Mouse (Mus musculus) lung, embryonic 15.5 days (tissue): ENCODE results near the gene Ss18l2. TPM values are rescaled to one million over a fixed set of nuclear protein-coding genes. Genes with fewer than 3 reads are reported as not detected.
A peak's percentile ranks its signal among the peaks of the same experiment; 100 is the strongest.

Experiments
- ATAC-seq: fragments of 200-750 bp; cut with Nextera tagmentation; 2 replicates; pipeline ENCODE4 v1.8.0; 2017; ENCODE audit warnings: moderate number of reproducible peaks, borderline replicate concordance; ENCODE audit not compliant: low FRiP score, low TSS enrichment; ENCODE audit errors: extremely low read depth
- H3K27ac ChIP-seq: fragments of 300-500 bp; sonication (generic); 2 replicates; pipeline ENCODE4 v1.5.1; 2015; ENCODE audit warnings: moderate library complexity, mild to moderate bottlenecking, inconsistent platforms
- H3K27me3 ChIP-seq: fragments of 300-500 bp; sonication (generic); 2 replicates; pipeline ENCODE4 v1.6.1; 2015; ENCODE audit warnings: inconsistent platforms
- H3K36me3 ChIP-seq: fragments of 300-500 bp; sonication (generic); 2 replicates; pipeline ENCODE4 v1.6.1; 2015; ENCODE audit warnings: inconsistent platforms
- H3K4me1 ChIP-seq: fragments of 300-500 bp; sonication (generic); 2 replicates; pipeline ENCODE4 v1.6.1; 2015; ENCODE audit warnings: inconsistent platforms
- H3K4me2 ChIP-seq: fragments of 300-500 bp; sonication (generic); 2 replicates; pipeline ENCODE4 v1.6.1; 2015; ENCODE audit warnings: inconsistent platforms, mild to moderate bottlenecking, moderate library complexity
- H3K4me3 ChIP-seq: fragments of 300-500 bp; sonication (generic); 2 replicates; pipeline ENCODE4 v1.5.1; 2015; ENCODE audit warnings: mild to moderate bottlenecking, inconsistent platforms
- H3K9ac ChIP-seq: fragments of 300-500 bp; sonication (generic); 2 replicates; pipeline ENCODE4 v1.6.1; 2015; ENCODE audit warnings: inconsistent platforms
- H3K9me3 ChIP-seq: fragments of 300-500 bp; sonication (generic); 2 replicates; pipeline ENCODE4 v1.6.1; 2016; ENCODE audit warnings: inconsistent platforms
- WGBS: fragments of 180-500 bp; shearing (Covaris S2); methylation state at CpG from one replicate; pipeline ENCODE4 v1.1.7; 2015; 5-methylcytosine and 5-hydroxymethylcytosine counted together
- polyA plus RNA-seq: library from polyadenylated mRNA; unstranded; fragments of >200 nt; fragmentation: Nextera tagmentation; extraction: Ambion mirVana; gene quantifications from 2 replicates; pipeline ENCODE4 v1.2.1, GENCODE M21; 2015

Ss18l2 gene
- polyA plus RNA-seq, result 96.0 and 101 TPM in 2 replicates

GRCm38 (mm10) chr9:121709898-121710583, at the start of gene Ss18l2:
Gene Ss18l2, plus strand, starts transcription at chr9:121710329.
- no peaks in the 10 kb centered on the region for H3K9me3 ChIP-seq
- H3K36me3 ChIP-seq, result peaks cover 13% of the 10 kb centered on the region; the same call in 1 of the 2 replicates
- H3K4me3 ChIP-seq, result peak within 1 kb of the TSS; percentile 84
- H3K4me2 ChIP-seq, result peak within 1 kb of the TSS; percentile 61
- ATAC-seq, result peak; percentile 99
- peak within 1 kb of the TSS; percentile 91 for H3K9ac ChIP-seq
- H3K27ac ChIP-seq, result peak within 1 kb of the TSS; percentile 94
- H3K27me3 ChIP-seq, result no peaks in the 10 kb centered on the region
- H3K4me1 ChIP-seq, result peaks cover 26% of the 10 kb centered on the region
- WGBS, result 3% methylated on average over 37 of the region's 37 CpGs

GRCm38 (mm10) chr9:121663467-121663866, 46.7 kb upstream of the Ss18l2 start:
- Histone ChIP-seq H3K4me1 (no peaks in the 10 kb centered on the region), H3K27me3 (peaks cover 35% of the 10 kb centered on the region), H3K27ac (no peak overlapping the region), H3K9me3 (no peaks in the 10 kb centered on the region), H3K4me2 (no peak overlapping the region), H3K4me3 (no peak overlapping the region), H3K36me3 (no peaks in the 10 kb centered on the region), H3K9ac (no peak overlapping the region)
- WGBS, result 63% methylated on average over 6 of the region's 6 CpGs
- no peak for ATAC-seq

GRCm38 (mm10) chr9:121664104-121664503, 46.0 kb upstream of the Ss18l2 start:
- Histone ChIP-seq H3K4me1 (no peaks in the 10 kb centered on the region), H3K4me3 (no peak overlapping the region), H3K4me2 (no peak overlapping the region), H3K9me3 (no peaks in the 10 kb centered on the region), H3K36me3 (no peaks in the 10 kb centered on the region), H3K27me3 (peaks cover 41% of the 10 kb centered on the region), H3K9ac (no peak overlapping the region), H3K27ac (no peak overlapping the region)
- no peak for ATAC-seq
- 76% methylated on average over 5 of the region's 5 CpGs for WGBS

GRCm38 (mm10) chr9:121666957-121667630, 43.0 kb upstream of the Ss18l2 start:
- WGBS, result 64% methylated on average over 16 of the region's 16 CpGs
- Histone ChIP-seq H3K27me3 (peaks cover 58% of the 10 kb centered on the region), H3K4me2 (no peak overlapping the region), H3K9ac (no peak overlapping the region), H3K4me3 (no peak overlapping the region), H3K36me3 (no peaks in the 10 kb centered on the region), H3K27ac (no peak overlapping the region), H3K9me3 (no peaks in the 10 kb centered on the region), H3K4me1 (peaks cover 10% of the 10 kb centered on the region)
- ATAC-seq, result no peak

- no peaks in the 10 kb centered on the region for H3K36me3 ChIP-seq
- H3K27me3 ChIP-seq, result peaks cover 58% of the 10 kb centered on the region
- no peak overlapping the region for H3K27ac ChIP-seq
- H3K4me3 ChIP-seq, result no peak overlapping the region
- no peak overlapping the region for H3K9ac ChIP-seq
- H3K9me3 ChIP-seq, result no peaks in the 10 kb centered on the region
- peaks cover 15% of the 10 kb centered on the region for H3K4me1 ChIP-seq
- no peak overlapping the region for H3K4me2 ChIP-seq
- 62% methylated on average over 11 of the region's 11 CpGs for WGBS
- ATAC-seq, result no peak
These were observed 42.3 kb upstream of the Ss18l2 start for GRCm38 (mm10) chr9:121667822-121668221.

- no peaks in the 10 kb centered on the region for H3K9me3 ChIP-seq
- H3K4me3 ChIP-seq, result peak overlapping the region; percentile 29
- peak overlapping the region; percentile 64 for H3K4me2 ChIP-seq
- peak overlapping the region; percentile 31 for H3K9ac ChIP-seq
- WGBS, result 1% methylated on average over 28 of the region's 28 CpGs
- no peaks in the 10 kb centered on the region for H3K36me3 ChIP-seq
- peaks cover 15% of the 10 kb centered on the region for H3K4me1 ChIP-seq
- no peak overlapping the region for H3K27ac ChIP-seq
- ATAC-seq, result peak; percentile 49; the same call in 1 of the 2 replicates
- H3K27me3 ChIP-seq, result peaks cover 57% of the 10 kb centered on the region
These were observed 40.8 kb upstream of the Ss18l2 start for GRCm38 (mm10) chr9:121669348-121669791.

- no peak for ATAC-seq
- Histone ChIP-seq H3K36me3 (no peaks in the 10 kb centered on the region), H3K9me3 (no peaks in the 10 kb centered on the region), H3K27me3 (peaks cover 47% of the 10 kb centered on the region), H3K4me2 (no peak overlapping the region), H3K9ac (no peak overlapping the region), H3K4me1 (peaks cover 15% of the 10 kb centered on the region), H3K4me3 (no peak overlapping the region), H3K27ac (no peak overlapping the region)
- WGBS, result 26% methylated on average over 7 of the region's 7 CpGs
These were observed 38.8 kb upstream of the Ss18l2 start for GRCm38 (mm10) chr9:121671300-121671699.

- Histone ChIP-seq H3K4me2 (no peak overlapping the region), H3K9ac (no peak overlapping the region), H3K36me3 (no peaks in the 10 kb centered on the region), H3K4me1 (peaks cover 22% of the 10 kb centered on the region), H3K9me3 (no peaks in the 10 kb centered on the region), H3K4me3 (no peak overlapping the region), H3K27me3 (peaks cover 39% of the 10 kb centered on the region), H3K27ac (no peak overlapping the region)
- ATAC-seq, result peak; percentile 10; the same call in 1 of the 2 replicates
- 28% methylated on average over 5 of the region's 5 CpGs for WGBS
These were observed 37.8 kb upstream of the Ss18l2 start for GRCm38 (mm10) chr9:121672311-121672710.

- no peak overlapping the region for H3K27ac ChIP-seq
- H3K4me3 ChIP-seq, result no peak overlapping the region
- ATAC-seq, result no peak
- no peak overlapping the region for H3K4me2 ChIP-seq
- 86% methylated on average over 5 of the region's 5 CpGs for WGBS
- H3K36me3 ChIP-seq, result no peaks in the 10 kb centered on the region
- no peaks in the 10 kb centered on the region for H3K9me3 ChIP-seq
- no peak overlapping the region for H3K9ac ChIP-seq
- peaks cover 34% of the 10 kb centered on the region for H3K4me1 ChIP-seq
- peaks cover 25% of the 10 kb centered on the region for H3K27me3 ChIP-seq
These were observed 36.4 kb upstream of the Ss18l2 start for GRCm38 (mm10) chr9:121673716-121674115.

- ATAC-seq, result no peak
- H3K4me1 ChIP-seq, result peaks cover 27% of the 10 kb centered on the region
- no peak overlapping the region for H3K4me2 ChIP-seq
- no peaks in the 10 kb centered on the region for H3K9me3 ChIP-seq
- H3K9ac ChIP-seq, result no peak overlapping the region
- no peak overlapping the region for H3K27ac ChIP-seq
- H3K4me3 ChIP-seq, result no peak overlapping the region
- no peaks in the 10 kb centered on the region for H3K36me3 ChIP-seq
- peaks cover 13% of the 10 kb centered on the region; the same call in 1 of the 2 replicates for H3K27me3 ChIP-seq
- WGBS, result 72% methylated on average over 9 of the region's 9 CpGs
These were observed 35.1 kb upstream of the Ss18l2 start for GRCm38 (mm10) chr9:121675011-121675410.

GRCm38 (mm10) chr9:121675556-121675955, 34.6 kb upstream of the Ss18l2 start:
- Histone ChIP-seq H3K36me3 (no peaks in the 10 kb centered on the region), H3K4me1 (peaks cover 27% of the 10 kb centered on the region), H3K9ac (no peak overlapping the region), H3K27me3 (peaks cover 8% of the 10 kb centered on the region; the same call in 1 of the 2 replicates), H3K27ac (no peak overlapping the region), H3K9me3 (no peaks in the 10 kb centered on the region), H3K4me3 (no peak overlapping the region), H3K4me2 (no peak overlapping the region)
- no peak for ATAC-seq
- WGBS, result 78% methylated on average over 2 of the region's 2 CpGs

GRCm38 (mm10) chr9:121677069-121677468, 33.1 kb upstream of the Ss18l2 start:
- no peak for ATAC-seq
- no peaks in the 10 kb centered on the region for H3K27me3 ChIP-seq
- no peaks in the 10 kb centered on the region for H3K9me3 ChIP-seq
- no peak overlapping the region for H3K27ac ChIP-seq
- H3K4me1 ChIP-seq, result peaks cover 27% of the 10 kb centered on the region
- no peak overlapping the region for H3K4me2 ChIP-seq
- 31% methylated on average over 4 of the region's 4 CpGs for WGBS
- no peaks in the 10 kb centered on the region for H3K36me3 ChIP-seq
- no peak overlapping the region for H3K4me3 ChIP-seq
- H3K9ac ChIP-seq, result no peak overlapping the region
